ENCODE assay signal across 12 mouse cellular contexts in genomic region chr6:125410995-125411547, GRCm38 (mm10). TPM values are rescaled to one million over a fixed set of nuclear protein-coding genes. Genes with fewer than 3 reads are reported as not detected.
DNase-seq lines count a peak whose midpoint lies in the region; ATAC-seq lines count a peak whose summit lies in the region.
"Had no signal": no experiment of that assay in that cellular context is flagged by ENCODE, and none has a peak within 500 bp of the region (broad histone marks: within the 10 kb centered on the region; RNA-seq: fewer than 3 reads in every experiment).

No protein-coding gene starts in this region.

- H3K27ac ChIP-seq in hindbrain, embryonic 12.5 days, result no peak overlapping the region
- H3K27ac ChIP-seq: hindbrain, embryonic 15.5 days had no signal

- 0 out of 2 replicates have a peak, but pooled peaks cover 3% of the 10 kb centered on the region for H3K9me3 ChIP-seq in hindbrain, embryonic 12.5 days (replicated peaks)
- H3K9me3 ChIP-seq: hindbrain, embryonic 15.5 days had no signal

- H3K4me3 ChIP-seq in hindbrain, embryonic 12.5 days, result no peak overlapping the region
- H3K4me3 ChIP-seq: hindbrain, embryonic 15.5 days had no signal

- H3K4me2 ChIP-seq in hindbrain, embryonic 12.5 days (replicated peaks), result no peak overlapping the region
- H3K4me2 ChIP-seq: hindbrain, embryonic 15.5 days had no signal

- WGBS in hindbrain, embryonic 12.5 days, result 74% methylated on average over 8 of the region's 8 CpGs

- H3K4me1 ChIP-seq in hindbrain, embryonic 12.5 days, result no peaks in the 10 kb centered on the region; the same call in 1 of the 2 replicates
- H3K4me1 ChIP-seq: hindbrain, embryonic 15.5 days had no signal

- H3K27me3 ChIP-seq in hindbrain, embryonic 12.5 days, result no peaks in the 10 kb centered on the region
- H3K27me3 ChIP-seq: hindbrain, embryonic 15.5 days had no signal

- no peak for ATAC-seq in hindbrain, embryonic 12.5 days (ENCODE audit: low FRiP score)

- no peaks in the 10 kb centered on the region for H3K36me3 ChIP-seq in hindbrain, embryonic 12.5 days
- H3K36me3 ChIP-seq: hindbrain, embryonic 15.5 days had no signal

- no peak overlapping the region for H3K9ac ChIP-seq in hindbrain, embryonic 12.5 days
- H3K9ac ChIP-seq: hindbrain, embryonic 15.5 days had no signal

- peak; percentile 6 to 61 for DNase-seq in adrenal gland, adult (ENCODE audit: inconsistent age in 2 of 2, low spot score in 1 of 2)
- no peak for DNase-seq in adrenal gland, postnatal 4 days (ENCODE audit: low spot score in 2 of 2)
- peak; percentile 49 for DNase-seq in 3134 (ENCODE audit: extremely low read depth, insufficient read length, low spot score)
- DNase-seq in fibroblast of lung, adult 2 months (ENCODE audit: low read depth), result peak; percentile 83
- peak; percentile 33 for DNase-seq in lung, postnatal 10 days
- no peak for DNase-seq in layer of hippocampus, postnatal 14 days (ENCODE audit: low spot score in 2 of 2)
- DNase-seq in testis, postnatal 10 days (ENCODE audit: low spot score), result no peak
- DNase-seq: midbrain, embryonic 14.5 days; thymus, postnatal 14 days had no signal

RNA-seq across cellular contexts. Expression of gene Plekhg6, which starts 30.5 kb away (rescaled TPM):
- total RNA-seq in adrenal gland, postnatal 4 days (2021), result under 1 TPM; 0.59 to 0.62 TPM
- total RNA-seq in layer of hippocampus, postnatal 14 days (2021), result not detected
- 0.18 and 0.22 TPM in 2 replicates for polyA plus RNA-seq in hindbrain, embryonic 12.5 days (2016; fragmentation: Nextera tagmentation; extraction: Ambion mirVana)
- total RNA-seq: heart, adult 18-20 months had no signal

Comparison
In these comparisons a context has a peak if more than half of its experiments do, and no peak if none do; other contexts are left out.
1. DNase-seq: peak in adrenal gland, adult (2 of 2), 3134 (single experiment), fibroblast of lung, adult 2 months (single experiment) and lung, postnatal 10 days (single experiment); none in adrenal gland, postnatal 4 days (0 of 2), layer of hippocampus, postnatal 14 days (0 of 2) and testis, postnatal 10 days (single experiment).